Mouse (Mus musculus) G1E (cell line): ENCODE data around the gene Atxn7l2. TPM values are rescaled to one million over a fixed set of nuclear protein-coding genes. Genes with fewer than 3 reads are reported as not detected.

Experiments used
- ATAC-seq: 2 replicates; pipeline ENCODE4 v1.8.0; 2016; ENCODE audit warnings: mild to moderate bottlenecking; ENCODE audit not compliant: insufficient number of reproducible peaks, poor library complexity, low FRiP score, severe bottlenecking; ENCODE audit errors: extremely low read depth
- DNase-seq: peaks from one replicate; pipeline ENCODE4 v3.0.0; 2012; ENCODE audit warnings: low spot score
- H3K27me3 ChIP-seq: 2 replicates; pipeline ENCODE4 v1.6.1; 2012; ENCODE audit warnings: mild to moderate bottlenecking, low read length, inconsistent platforms; ENCODE audit not compliant: insufficient read depth
- H3K36me3 ChIP-seq: replicated peaks from 2 replicates; pipeline ENCODE3; 2012; ENCODE audit warnings: mild to moderate bottlenecking, inconsistent platforms
- H3K4me1 ChIP-seq: 2 replicates; pipeline ENCODE4 v1.6.1; 2012; ENCODE audit warnings: low read depth, low read length, inconsistent platforms, mixed read lengths; ENCODE audit not compliant: insufficient read depth
- H3K4me3 ChIP-seq: 2 replicates; pipeline ENCODE4 v1.5.1; 2012; ENCODE audit warnings: low read depth, mild to moderate bottlenecking, inconsistent platforms, low read length, moderate library complexity, mixed read lengths
- H3K9me3 ChIP-seq: replicated peaks from 2 replicates; pipeline ENCODE4 v1.6.1; 2012; ENCODE audit warnings: inconsistent platforms
- CTCF ChIP-seq: IDR thresholded peaks from 2 replicates; pipeline ENCODE4 v1.5.1; 2012; ENCODE audit warnings: low read depth, low read length, inconsistent platforms, mixed read lengths
- GATA1 ChIP-seq: IDR thresholded peaks from 2 replicates; pipeline ENCODE4 v1.6.1; 2012; ENCODE audit warnings: borderline replicate concordance, low read length, inconsistent platforms, mixed read lengths
- GATA2 ChIP-seq: IDR thresholded peaks from 2 replicates; pipeline ENCODE4 v1.6.1; 2012; ENCODE audit warnings: low read depth, low read length, inconsistent platforms, borderline replicate concordance
- POLR2AphosphoS5 ChIP-seq: IDR thresholded peaks from 2 replicates; pipeline ENCODE4 v1.6.1; 2012; ENCODE audit warnings: low read depth, low read length, inconsistent platforms; ENCODE audit not compliant: insufficient replicate concordance
- TAL1 ChIP-seq: conservative IDR thresholded peaks from 2 replicates; pipeline ENCODE4 v1.6.1; 2012; ENCODE audit warnings: low read depth, low read length, inconsistent platforms, mixed read lengths
- polyA plus RNA-seq: library from polyadenylated mRNA; stranded (reverse); fragments of >175 nt; gene quantifications from 2 replicates; pipeline ENCODE4 v1.2.3, GENCODE M21; 2012
- total RNA-seq, 2 experiments: library from RNA; stranded (forward) in 1 of 2; stranded (reverse) in 1 of 2; fragments of 200-1000 nt in 1 of 2; fragments of >200 nt in 1 of 2; fragmentation: Nextera tagmentation in 1 of 2; gene quantifications; 2 replicates each; pipeline ENCODE4 v1.2.3; 2014 to 2017

The Atxn7l2 gene
- total and polyA plus RNA-seq, 3 experiments: 2.7 to 19.7 (median 8.0) TPM

- no peak for ATAC-seq
- TF ChIP-seq POLR2AphosphoS5 (no peak), CTCF (no peak), GATA1 (no peak), TAL1 (no peak), GATA2 (no peak)
- no peaks in the 10 kb centered on the region for H3K9me3 ChIP-seq
- no peaks in the 10 kb centered on the region for H3K27me3 ChIP-seq
- peaks cover 55% of the 10 kb centered on the region for H3K4me1 ChIP-seq
- no peak for DNase-seq
- no peak overlapping the region for H3K4me3 ChIP-seq
- peaks cover 76% of the 10 kb centered on the region for H3K36me3 ChIP-seq
Measured at GRCm38 (mm10) chr3:108205601-108206000, 5.1 kb downstream of the Atxn7l2 start.

- no peak for TF ChIP-seq GATA2
- no peak for TF ChIP-seq CTCF
- TF ChIP-seq GATA1: no peak
- TF ChIP-seq TAL1: no peak
- TF ChIP-seq POLR2AphosphoS5: no peak
- H3K36me3 ChIP-seq: peaks cover 78% of the 10 kb centered on the region
- H3K4me3 ChIP-seq: no peak overlapping the region
- ATAC-seq: no peak
- no peaks in the 10 kb centered on the region for H3K9me3 ChIP-seq
- no peaks in the 10 kb centered on the region for H3K27me3 ChIP-seq
- DNase-seq: no peak
- H3K4me1 ChIP-seq: peaks cover 56% of the 10 kb centered on the region
Measured at GRCm38 (mm10) chr3:108204470-108204869, 6.3 kb downstream of the Atxn7l2 start.

- Histone ChIP-seq H3K4me3 (no peak overlapping the region), H3K9me3 (no peaks in the 10 kb centered on the region), H3K4me1 (peaks cover 56% of the 10 kb centered on the region), H3K36me3 (peaks cover 83% of the 10 kb centered on the region), H3K27me3 (no peaks in the 10 kb centered on the region)
- ATAC-seq (no peak), DNase-seq (peak; percentile 37)
- TF ChIP-seq CTCF (peak; percentile 91), POLR2AphosphoS5 (no peak)
Measured at GRCm38 (mm10) chr3:108203621-108204325, 7.0 kb downstream of the Atxn7l2 start.

GRCm38 (mm10) chr3:108203212-108203611, 7.5 kb downstream of the Atxn7l2 start:
- no peaks in the 10 kb centered on the region for H3K9me3 ChIP-seq
- TF ChIP-seq CTCF (no peak), GATA2 (no peak), POLR2AphosphoS5 (no peak), TAL1 (no peak), GATA1 (no peak)
- H3K4me1 ChIP-seq: peaks cover 54% of the 10 kb centered on the region
- H3K27me3 ChIP-seq: no peaks in the 10 kb centered on the region
- DNase-seq (no peak), ATAC-seq (no peak)
- peaks cover 83% of the 10 kb centered on the region for H3K36me3 ChIP-seq
- no peak overlapping the region for H3K4me3 ChIP-seq

- TF ChIP-seq GATA1: no peak
- TF ChIP-seq TAL1: no peak
- no peak for TF ChIP-seq GATA2
- TF ChIP-seq POLR2AphosphoS5: no peak
- no peak for TF ChIP-seq CTCF
- ATAC-seq (no peak), DNase-seq (no peak)
- peaks cover 52% of the 10 kb centered on the region for H3K4me1 ChIP-seq
- no peaks in the 10 kb centered on the region for H3K9me3 ChIP-seq
- no peaks in the 10 kb centered on the region for H3K27me3 ChIP-seq
- H3K4me3 ChIP-seq: no peak overlapping the region
- peaks cover 83% of the 10 kb centered on the region for H3K36me3 ChIP-seq
Measured at GRCm38 (mm10) chr3:108202506-108202905, 8.2 kb downstream of the Atxn7l2 start.

- DNase-seq: peak; percentile 85
- ATAC-seq: peak; percentile 93
- TF ChIP-seq TAL1 (no peak), CTCF (peak; percentile 22; the same call in 1 of the 2 replicates)
- Histone ChIP-seq H3K4me1 (peaks cover 57% of the 10 kb centered on the region), H3K9me3 (no peaks in the 10 kb centered on the region), H3K27me3 (no peaks in the 10 kb centered on the region), H3K4me3 (peak within 1 kb of the TSS; percentile 82), H3K36me3 (peaks cover 82% of the 10 kb centered on the region)
Measured at GRCm38 (mm10) chr3:108200329-108201323, 10.1 kb downstream of the Atxn7l2 start, which contains the start of gene Cyb561d1. Gene Cyb561d1 (minus strand): TSS chr3:108201212.
